Mouse (Mus musculus) myocyte (in vitro differentiated cells): ENCODE data around the gene Nhp2. TPM values are rescaled to one million over a fixed set of nuclear protein-coding genes. Genes with fewer than 3 reads are reported as not detected.
"Not testable (repeated sequence)": the region's sequence is repeated elsewhere in the genome, so short reads cannot be mapped to it uniquely, and the experiment has no call there.

Experiments used
- H3K27me3 ChIP-seq: one replicate; pipeline ENCODE4 v1.6.1; 2011; ENCODE audit not compliant: control insufficient read depth, insufficient read depth, insufficient read length
- H3K36me3 ChIP-seq: one replicate; pipeline ENCODE4 v1.6.1; 2011; ENCODE audit not compliant: control insufficient read depth, insufficient read depth
- H3K4me2 ChIP-seq: one replicate; pipeline ENCODE4 v1.6.1; 2011; ENCODE audit warnings: low read depth, control low read depth
- H3K4me3 ChIP-seq: one replicate; pipeline ENCODE4 v1.5.1; 2011; ENCODE audit warnings: mild to moderate bottlenecking, control low read depth, moderate library complexity
- H3K79me2 ChIP-seq: one replicate; pipeline ENCODE4 v1.6.1; 2011; ENCODE audit not compliant: control insufficient read depth, insufficient read depth
- H3ac ChIP-seq: one replicate; pipeline ENCODE4 v1.6.1; 2011; ENCODE audit not compliant: control insufficient read depth, insufficient read length
- CEBPB ChIP-seq: IDR thresholded peaks from 2 replicates; pipeline ENCODE4 v1.6.1; 2011; ENCODE audit warnings: mild to moderate bottlenecking, moderate library complexity; ENCODE audit not compliant: poor library complexity, insufficient read depth, severe bottlenecking
- E2F4 ChIP-seq: IDR thresholded peaks from one replicate; pipeline ENCODE4 v1.6.1; 2011; ENCODE audit warnings: mild to moderate bottlenecking, control low read depth, moderate library complexity; ENCODE audit not compliant: insufficient read depth
- MAX ChIP-seq: IDR thresholded peaks from one replicate; pipeline ENCODE4 v1.6.1; 2011; ENCODE audit warnings: low read depth, mild to moderate bottlenecking, control low read depth
- MYOD1 ChIP-seq, 3 experiments: IDR thresholded peaks; one replicate each; pipeline ENCODE4 v1.6.1; 2011; ENCODE audit warnings: control low read depth in 2 of 3, low read depth in 2 of 3, mild to moderate bottlenecking in 2 of 3, moderate library complexity in 1 of 3; ENCODE audit not compliant: insufficient read length in 2 of 3, control insufficient read depth in 1 of 3
- MYOG ChIP-seq, 3 experiments: IDR thresholded peaks; one replicate each; pipeline ENCODE4 v1.6.1; 2011; ENCODE audit warnings: control low read depth in 2 of 3, low read depth in 2 of 3, mild to moderate bottlenecking in 2 of 3; ENCODE audit not compliant: insufficient read length in 2 of 3, control insufficient read depth in 1 of 3, insufficient read depth in 1 of 3
- POLR2A ChIP-seq: IDR thresholded peaks from one replicate; pipeline ENCODE4 v1.6.1; 2011; ENCODE audit warnings: low read depth, mild to moderate bottlenecking, control low read depth, moderate library complexity; ENCODE audit not compliant: insufficient read length
- POLR2AphosphoS2 ChIP-seq: IDR thresholded peaks from one replicate; pipeline ENCODE4 v1.6.1; 2011; ENCODE audit warnings: low read depth, control low read depth; ENCODE audit not compliant: insufficient read length
- REST ChIP-seq: IDR thresholded peaks from one replicate; pipeline ENCODE4 v1.6.1; 2011; ENCODE audit warnings: mild to moderate bottlenecking, control low read depth, moderate library complexity; ENCODE audit not compliant: insufficient read depth, insufficient read length
- SRF ChIP-seq: IDR thresholded peaks from one replicate; pipeline ENCODE4 v1.6.1; 2011; ENCODE audit warnings: low read depth; ENCODE audit not compliant: control insufficient read depth, insufficient read length
- TCF12 ChIP-seq: IDR thresholded peaks from one replicate; pipeline ENCODE4 v1.6.1; 2011; ENCODE audit warnings: mild to moderate bottlenecking, control low read depth; ENCODE audit not compliant: poor library complexity, insufficient read depth, severe bottlenecking
- TCF3 ChIP-seq: IDR thresholded peaks from one replicate; pipeline ENCODE4 v1.6.1; 2011; ENCODE audit warnings: low read depth, control low read depth; ENCODE audit not compliant: insufficient read length
- USF1 ChIP-seq: IDR thresholded peaks from one replicate; pipeline ENCODE4 v1.6.1; 2011; ENCODE audit warnings: low read depth, mild to moderate bottlenecking, control low read depth, moderate library complexity
- polyA plus RNA-seq: library from polyadenylated mRNA; unstranded; fragments of >200 nt; fragmentation: generic; extraction: Trizol; gene quantifications from one replicate; pipeline ENCODE4 v1.2.1, GENCODE M21; 2012; ENCODE audit warnings: missing spikeins

The Nhp2 gene
- polyA plus RNA-seq, 1 experiment = 137 TPM

- Histone ChIP-seq H3ac (peak overlapping the region; percentile 7), H3K4me3 (peak overlapping the region; percentile 20), H3K27me3 (no peaks in the 10 kb centered on the region), H3K79me2 (peaks cover 4% of the 10 kb centered on the region), H3K4me2 (peak overlapping the region; percentile 77), H3K36me3 (no peaks in the 10 kb centered on the region)
- no peak for TF ChIP-seq CEBPB
These were observed 4.4 kb upstream of the Nhp2 start for GRCm38 (mm10) chr11:51615129-51615528.

GRCm38 (mm10) chr11:51615601-51616000, 3.9 kb upstream of the Nhp2 start:
- peak overlapping the region; percentile 77 for H3K4me2 ChIP-seq
- no peaks in the 10 kb centered on the region for H3K36me3 ChIP-seq
- TF ChIP-seq SRF = no peak
- no peak for TF ChIP-seq TCF3
- no peak for TF ChIP-seq REST
- no peak for TF ChIP-seq USF1
- no peak for TF ChIP-seq MYOD1 (IDR thresholded peaks at IDR 0.05; ENCODE audit: control insufficient read depth in 1 of 3, insufficient read length in 2 of 3, low read depth in 2 of 3)
- peak; percentile 90 for TF ChIP-seq POLR2AphosphoS2
- TF ChIP-seq POLR2A = peak; percentile 83
- TF ChIP-seq TCF12 = no peak
- no peak for TF ChIP-seq MYOG (IDR thresholded peaks at IDR 0.05; ENCODE audit: control insufficient read depth in 1 of 3, insufficient read depth in 1 of 3, insufficient read length in 2 of 3, low read depth in 2 of 3)
- no peak for TF ChIP-seq CEBPB
- peak; percentile 84 for TF ChIP-seq E2F4
- TF ChIP-seq MAX = no peak
- H3K27me3 ChIP-seq = no peaks in the 10 kb centered on the region
- H3K4me3 ChIP-seq = peak overlapping the region; percentile 20
- peaks cover 8% of the 10 kb centered on the region for H3K79me2 ChIP-seq
- H3ac ChIP-seq = peak overlapping the region; percentile 7

GRCm38 (mm10) chr11:51616113-51616512, 3.4 kb upstream of the Nhp2 start:
- H3K27me3 ChIP-seq, H3ac ChIP-seq, H3K36me3 ChIP-seq: not testable (repeated sequence)
- peak overlapping the region; percentile 20 for H3K4me3 ChIP-seq
- peak overlapping the region; percentile 77 for H3K4me2 ChIP-seq
- H3K79me2 ChIP-seq = peaks cover 13% of the 10 kb centered on the region

- TF ChIP-seq MAX (no peak), MYOG (IDR thresholded peaks at IDR 0.05; ENCODE audit: control insufficient read depth in 1 of 3, insufficient read depth in 1 of 3, insufficient read length in 2 of 3, low read depth in 2 of 3) (no peak), MYOD1 (IDR thresholded peaks at IDR 0.05; ENCODE audit: control insufficient read depth in 1 of 3, insufficient read length in 2 of 3, low read depth in 2 of 3) (no peak), POLR2AphosphoS2 (no peak), USF1 (no peak), SRF (no peak), E2F4 (no peak), CEBPB (no peak), REST (no peak), POLR2A (no peak), TCF3 (no peak), TCF12 (no peak)
These were observed 1.8 kb upstream of the Nhp2 start for GRCm38 (mm10) chr11:51617693-51618092.

GRCm38 (mm10) chr11:51618894-51619408, 584 bp upstream of the Nhp2 start:
- Histone ChIP-seq H3K36me3 (peaks cover 18% of the 10 kb centered on the region), H3K27me3 (no peaks in the 10 kb centered on the region), H3ac (peak overlapping the region; percentile 45), H3K4me2 (peak overlapping the region; percentile 73), H3K4me3 (peak overlapping the region; percentile 62), H3K79me2 (peaks cover 21% of the 10 kb centered on the region)
- TF ChIP-seq TCF3 (no peak), MYOD1 (IDR thresholded peaks at IDR 0.05; ENCODE audit: control insufficient read depth in 1 of 3, insufficient read length in 2 of 3, low read depth in 2 of 3) (no peak), MAX (no peak), MYOG (IDR thresholded peaks at IDR 0.05; ENCODE audit: control insufficient read depth in 1 of 3, insufficient read depth in 1 of 3, insufficient read length in 2 of 3, low read depth in 2 of 3) (no peak), TCF12 (no peak), USF1 (no peak), E2F4 (no peak), POLR2A (no peak)

More at GRCm38 (mm10) chr11:51617693-51618092, 1.8 kb upstream of the Nhp2 start:
- H3K36me3 ChIP-seq = peaks cover 9% of the 10 kb centered on the region
- H3ac ChIP-seq = no peak overlapping the region
- peaks cover 21% of the 10 kb centered on the region for H3K79me2 ChIP-seq
- no peaks in the 10 kb centered on the region for H3K27me3 ChIP-seq
- no peak overlapping the region for H3K4me2 ChIP-seq
- no peak overlapping the region for H3K4me3 ChIP-seq

- H3K36me3 ChIP-seq = peaks cover 21% of the 10 kb centered on the region
- peak overlapping the region; percentile 98 for H3K4me2 ChIP-seq
- H3ac ChIP-seq = peak overlapping the region; percentile 45
- H3K79me2 ChIP-seq = peaks cover 21% of the 10 kb centered on the region
- no peak for TF ChIP-seq POLR2AphosphoS2
- no peak for TF ChIP-seq TCF12
- no peak for TF ChIP-seq MYOG (IDR thresholded peaks at IDR 0.05; ENCODE audit: control insufficient read depth in 1 of 3, insufficient read depth in 1 of 3, insufficient read length in 2 of 3, low read depth in 2 of 3)
- H3K4me3 ChIP-seq = peak overlapping the region; percentile 62
- H3K27me3 ChIP-seq = no peaks in the 10 kb centered on the region
These were observed 549 bp downstream of the Nhp2 start for GRCm38 (mm10) chr11:51620084-51620483.
